Mouse (Mus musculus) testis, adult 2 months (tissue): ENCODE data around the gene Hoxc10.

Experiments
- CTCF ChIP-seq: fragments of 200-500 bp; IDR thresholded peaks from 2 replicates; pipeline ENCODE4 v1.5.1; 2012; ENCODE audit warnings: low read depth, mild to moderate bottlenecking, inconsistent platforms, low read length, moderate library complexity; ENCODE audit not compliant: control insufficient read depth, insufficient read depth, insufficient replicate concordance
- POLR2A ChIP-seq: fragments of 200-500 bp; IDR thresholded peaks from 2 replicates; pipeline ENCODE4 v1.6.1; 2012; ENCODE audit warnings: low read depth, mild to moderate bottlenecking, inconsistent platforms, low read length, moderate library complexity; ENCODE audit not compliant: control insufficient read depth

- no peak for TF ChIP-seq CTCF
- TF ChIP-seq POLR2A: no peak
Observed at GRCm38 (mm10) chr15:103001370-103001769, 34.8 kb downstream of the Hoxc10 start.
